ENCODE assay signal across 9 mouse cellular contexts in the genomic region with DNA sequence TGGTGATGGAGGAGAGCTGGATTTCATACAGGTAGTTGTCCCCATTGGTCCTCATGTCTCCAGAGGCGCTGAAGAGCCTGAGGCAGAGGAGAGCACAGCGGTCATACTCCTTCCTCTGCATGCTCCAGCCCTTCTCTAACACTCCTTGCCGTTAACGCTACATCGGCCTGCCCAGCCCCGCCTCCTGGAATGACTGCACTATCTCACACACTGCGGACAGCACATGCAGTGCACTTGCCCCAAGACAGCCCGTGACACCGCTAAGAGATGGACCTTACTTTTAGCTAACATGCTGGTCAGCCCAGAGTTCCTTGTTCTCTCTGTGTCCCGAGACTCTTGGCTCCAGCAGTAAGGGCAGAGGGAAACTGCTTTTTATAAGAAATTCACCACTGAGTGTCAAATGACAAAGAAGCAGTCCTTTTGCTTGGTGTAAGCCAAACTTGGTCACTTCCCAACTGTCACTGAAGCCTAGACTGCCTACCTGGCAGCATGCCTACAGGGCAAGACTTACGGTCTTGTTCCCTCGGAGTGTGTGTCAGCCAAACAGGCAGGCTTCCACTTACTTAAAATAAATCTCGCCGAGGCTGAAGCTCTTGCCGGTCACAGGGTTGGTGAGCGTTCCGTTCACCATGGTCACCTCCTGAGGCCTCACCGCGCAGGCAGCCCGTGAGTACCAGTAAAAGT. TPM values are rescaled to one million over a fixed set of nuclear protein-coding genes. Genes with fewer than 3 reads are reported as not detected.
DNase-seq lines count a peak whose midpoint lies in the region; ATAC-seq and TF ChIP-seq lines count a peak whose summit lies in the region.
"Had no signal": no experiment of that assay in that cellular context is flagged by ENCODE, and none has a peak within 500 bp of the region (broad histone marks: within the 10 kb centered on the region; RNA-seq: fewer than 3 reads in every experiment).

No protein-coding gene starts in this region.

- H3K27ac ChIP-seq in kidney, embryonic 14.5 days (ENCODE audit: low read depth, low read length): no peak overlapping the region
- no peak overlapping the region for H3K27ac ChIP-seq in thymus, adult 2 months (ENCODE audit: control insufficient read depth, insufficient read depth, low read length)

- no peak overlapping the region for H3K4me3 ChIP-seq in kidney, embryonic 14.5 days (ENCODE audit: low read length)
- H3K4me3 ChIP-seq in thymus, adult 2 months (ENCODE audit: control insufficient read depth, insufficient read depth, low read length): no peak overlapping the region

- H3K4me2 ChIP-seq in kidney, embryonic 14.5 days (replicated peaks; ENCODE audit: low read depth, low read length): no peak overlapping the region

- no peaks in the 10 kb centered on the region for H3K4me1 ChIP-seq in kidney, embryonic 14.5 days (ENCODE audit: control insufficient read depth, insufficient read depth, low read length)
- 0 out of 2 replicates have a peak, but pooled peaks cover 4% of the 10 kb centered on the region for H3K4me1 ChIP-seq in thymus, adult 2 months (replicated peaks; ENCODE audit: control insufficient read depth, insufficient read depth, low read length)

- WGBS in kidney, embryonic 14.5 days: 87% methylated on average over 20 of the region's 20 CpGs
- WGBS in thymus, adult 2 months: 93% methylated on average over 20 of the region's 20 CpGs

- TF ChIP-seq CTCF in thymus, adult 2 months (IDR thresholded peaks at IDR 0.05; ENCODE audit: borderline replicate concordance, control insufficient read depth, extremely low read depth, insufficient read depth, low read length, poor library complexity): no peak

- H3K9ac ChIP-seq in kidney, embryonic 14.5 days (ENCODE audit: low read depth, low read length): no peak overlapping the region

- peaks cover 92% of the 10 kb centered on the region for H3K36me3 ChIP-seq in kidney, embryonic 14.5 days (ENCODE audit: control insufficient read depth, insufficient read depth, low read length)
- H3K36me3 ChIP-seq in thymus, adult 2 months (ENCODE audit: control insufficient read depth, insufficient read depth, low read length): peaks cover 18% of the 10 kb centered on the region

- no peak for TF ChIP-seq POLR2A in thymus, adult 2 months (IDR thresholded peaks at IDR 0.05; ENCODE audit: control insufficient read depth, extremely low read depth, insufficient read depth, low read length, poor library complexity)

- H3K9me3 ChIP-seq in kidney, embryonic 14.5 days (ENCODE audit: control insufficient read depth, low read length): no peaks in the 10 kb centered on the region

- peak; percentile 32 for DNase-seq in kidney, adult 9 months
- peak; percentile 69 for DNase-seq in adrenal gland, postnatal 25 days
- peak; percentile 62 for DNase-seq in gastrocnemius, postnatal 10 days
- peak; percentile 52 to 64 for DNase-seq in kidney, postnatal 25 days
- no peak for DNase-seq in ovary, adult 18-20 months (ENCODE audit: low spot score)
- DNase-seq in left cerebral cortex, adult 18-20 months (ENCODE audit: low spot score in 2 of 2): no peak
- no peak for DNase-seq in thymus, adult 2 months

- ATAC-seq in kidney, embryonic 14.5 days (ENCODE audit: low FRiP score, low TSS enrichment): no peak

- H3K27me3 ChIP-seq in kidney, embryonic 14.5 days (ENCODE audit: control insufficient read depth, insufficient read depth, low read length): no peaks in the 10 kb centered on the region
- no peaks in the 10 kb centered on the region for H3K27me3 ChIP-seq in thymus, adult 2 months (ENCODE audit: control insufficient read depth, insufficient read depth, low read length)

RNA-seq across cellular contexts. Expression of a gene that starts 12.9 kb away (rescaled TPM):
- polyA plus RNA-seq in kidney, embryonic 14.5 days (2014; fragmentation: Nextera tagmentation; extraction: Ambion mirVana): 0.63 and 1.2 TPM in 2 replicates
- total RNA-seq in adrenal gland, postnatal 25 days (2021): 3.9 TPM in 1 of 2 replicates, not detected in the other
- not detected for total RNA-seq in gastrocnemius, postnatal 10 days (2021)
- total RNA-seq in left cerebral cortex, adult 18-20 months (2021): 1 to 10 TPM in 1 of 2 experiments, not detected in 1; 1.2 TPM
- 0.80 and 1.1 TPM in 2 replicates for polyA plus RNA-seq in thymus, adult 2 months (2012; rRNA removed)
- polyA plus RNA-seq: embryonic facial prominence, embryonic 11.5 days had no signal

Comparison
In these comparisons a context has a peak if more than half of its experiments do, and no peak if none do; other contexts are left out.
1. DNase-seq: peak in kidney, adult 9 months (single experiment), adrenal gland, postnatal 25 days (single experiment), gastrocnemius, postnatal 10 days (single experiment) and kidney, postnatal 25 days (2 of 2); none in ovary, adult 18-20 months (single experiment), left cerebral cortex, adult 18-20 months (0 of 2) and thymus, adult 2 months (single experiment).